Mouse (Mus musculus) forebrain, embryonic 11.5 days (tissue): ENCODE data around the gene Rtbdn. TPM values are rescaled to one million over a fixed set of nuclear protein-coding genes. Genes with fewer than 3 reads are reported as not detected.

Experiments
- ATAC-seq: fragments of 200-750 bp; cut with Nextera tagmentation; replicated peaks from 2 replicates; pipeline ENCODE4 v1.8.0; 2017; ENCODE audit warnings: moderate TSS enrichment; ENCODE audit not compliant: low FRiP score
- DNase-seq: peaks from one replicate; pipeline ENCODE4 v3.0.0-alpha.2; 2017; ENCODE audit warnings: low spot score
- H3K27ac ChIP-seq: fragments of 300-500 bp; sonication (generic); 2 replicates; pipeline ENCODE4 v1.5.1; 2014; ENCODE audit warnings: low read depth, low read length
- H3K27me3 ChIP-seq: fragments of 300-500 bp; sonication (generic); 2 replicates; pipeline ENCODE4 v1.6.1; 2014; ENCODE audit warnings: mild to moderate bottlenecking, low read length, mixed read lengths; ENCODE audit not compliant: control insufficient read depth, insufficient read depth
- H3K36me3 ChIP-seq: fragments of 300-500 bp; sonication (generic); 2 replicates; pipeline ENCODE4 v1.6.1; 2014; ENCODE audit warnings: mild to moderate bottlenecking, low read length, moderate library complexity, mixed read lengths; ENCODE audit not compliant: control insufficient read depth, insufficient read depth
- H3K4me1 ChIP-seq: fragments of 300-500 bp; sonication (generic); replicated peaks from 2 replicates; pipeline ENCODE4 v1.6.1; 2014; ENCODE audit warnings: low read length, mixed read lengths; ENCODE audit not compliant: control insufficient read depth, insufficient read depth
- H3K4me2 ChIP-seq: fragments of 300-500 bp; sonication (generic); 2 replicates; pipeline ENCODE4 v1.6.1; 2014; ENCODE audit warnings: low read depth, mild to moderate bottlenecking, low read length, moderate library complexity, mixed read lengths; ENCODE audit not compliant: severe bottlenecking
- H3K4me3 ChIP-seq: fragments of 300-500 bp; sonication (generic); 2 replicates; pipeline ENCODE4 v1.5.1; 2014; ENCODE audit warnings: low read depth, low read length
- H3K9ac ChIP-seq: fragments of 300-500 bp; sonication (generic); 2 replicates; pipeline ENCODE4 v1.6.1; 2014; ENCODE audit warnings: low read length
- H3K9me3 ChIP-seq: fragments of 300-500 bp; sonication (generic); 2 replicates; pipeline ENCODE4 v1.6.1; 2016; ENCODE audit warnings: low read length, mixed read lengths; ENCODE audit not compliant: control insufficient read depth
- WGBS: fragments of 180-500 bp; shearing (Covaris S2); extraction: QIAGEN DNeasy Blood & Tissue Kit; methylation state at CpG from one replicate; pipeline ENCODE4 v1.1.7; 2014; 5-methylcytosine and 5-hydroxymethylcytosine counted together
- polyA plus RNA-seq: library from polyadenylated mRNA; unstranded; fragments of >200 nt; fragmentation: Nextera tagmentation; extraction: Ambion mirVana; gene quantifications from 2 replicates; pipeline ENCODE4 v1.2.1, GENCODE M21; 2014

Rtbdn gene
- polyA plus RNA-seq, result 0.19 and 0.36 TPM in 2 replicates

DNA sequence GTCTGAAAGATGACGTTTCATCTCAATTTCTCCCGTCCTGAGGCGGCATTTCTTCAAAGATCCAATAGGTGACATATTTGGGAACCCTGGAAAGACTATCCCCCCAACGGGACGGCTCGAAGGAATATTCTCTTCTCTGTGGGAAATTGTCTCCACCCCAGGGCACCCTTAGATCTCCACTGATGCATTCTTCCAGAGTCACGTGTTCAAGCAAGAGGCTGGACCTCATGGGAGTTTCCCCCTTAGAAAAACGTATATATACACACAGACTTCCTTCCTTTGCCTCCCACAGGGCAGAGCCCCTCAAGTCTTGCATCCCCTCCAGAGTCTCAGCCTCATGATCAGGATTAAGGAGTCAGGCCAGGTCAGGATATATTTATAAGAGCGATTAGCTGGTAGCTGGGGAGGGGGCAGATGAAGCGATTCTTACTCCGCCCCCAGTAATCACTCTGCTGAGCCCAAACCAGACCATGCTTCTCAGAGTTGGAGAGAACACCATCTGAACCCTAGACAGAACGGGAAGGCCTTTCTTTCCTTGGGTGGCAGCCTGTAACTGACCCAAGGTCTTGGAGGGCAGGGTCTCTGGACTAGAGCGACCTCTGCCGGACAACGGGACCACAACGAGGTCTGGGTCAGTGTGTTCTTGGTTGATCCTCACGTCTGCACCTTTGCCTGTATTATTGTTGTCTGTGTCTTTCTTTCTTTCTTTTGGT lies at the start of gene Rtbdn:
TSS of gene Rtbdn (plus strand) at position 464 of the 713 bp plus-strand sequence.
- peaks cover 39% of the 10 kb centered on the region for H3K27me3 ChIP-seq
- H3K36me3 ChIP-seq, result no peaks in the 10 kb centered on the region
- no peaks in the 10 kb centered on the region for H3K9me3 ChIP-seq
- H3K4me2 ChIP-seq, result peak within 1 kb of the TSS; percentile 86
- peak within 1 kb of the TSS; percentile 57 for H3K9ac ChIP-seq
- H3K4me3 ChIP-seq, result peak within 1 kb of the TSS; percentile 57
- H3K27ac ChIP-seq, result no peak within 1 kb of the TSS
- no peak for ATAC-seq
- peak; percentile 71 for DNase-seq
- H3K4me1 ChIP-seq, result peaks cover 18% of the 10 kb centered on the region
- WGBS, result 7% methylated on average over 17 of the region's 17 CpGs

DNA sequence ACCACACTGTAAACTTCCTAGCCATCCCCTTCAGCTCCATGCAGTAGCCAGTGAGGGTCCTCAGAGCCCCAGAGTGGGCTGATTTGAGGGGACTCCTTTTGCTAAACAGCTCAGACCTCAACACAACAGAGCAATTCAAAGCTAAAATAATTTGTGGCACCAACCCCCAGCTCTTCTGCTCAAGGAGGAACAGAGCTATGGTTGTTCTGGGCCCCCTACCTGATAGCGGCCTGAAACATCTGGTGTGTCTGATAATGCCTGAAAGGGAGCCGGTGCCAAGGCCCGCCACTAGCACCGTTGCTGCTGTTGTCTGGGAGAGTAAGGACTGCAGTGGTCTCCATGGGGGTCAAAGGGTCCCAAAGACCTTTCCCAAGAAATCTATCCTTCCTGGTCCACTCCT lies 45.7 kb upstream of the Rtbdn start:
- Histone ChIP-seq H3K9ac (no peak overlapping the region), H3K9me3 (no peaks in the 10 kb centered on the region), H3K4me2 (no peak overlapping the region), H3K36me3 (no peaks in the 10 kb centered on the region), H3K4me1 (peaks cover 2% of the 10 kb centered on the region; the same call in 1 of the 2 replicates), H3K27ac (no peak overlapping the region), H3K27me3 (peaks cover 2% of the 10 kb centered on the region; the same call in 1 of the 2 replicates), H3K4me3 (no peak overlapping the region)
- WGBS, result 78% methylated on average over 4 of the region's 4 CpGs
- DNase-seq, result no peak
- no peak for ATAC-seq

DNA sequence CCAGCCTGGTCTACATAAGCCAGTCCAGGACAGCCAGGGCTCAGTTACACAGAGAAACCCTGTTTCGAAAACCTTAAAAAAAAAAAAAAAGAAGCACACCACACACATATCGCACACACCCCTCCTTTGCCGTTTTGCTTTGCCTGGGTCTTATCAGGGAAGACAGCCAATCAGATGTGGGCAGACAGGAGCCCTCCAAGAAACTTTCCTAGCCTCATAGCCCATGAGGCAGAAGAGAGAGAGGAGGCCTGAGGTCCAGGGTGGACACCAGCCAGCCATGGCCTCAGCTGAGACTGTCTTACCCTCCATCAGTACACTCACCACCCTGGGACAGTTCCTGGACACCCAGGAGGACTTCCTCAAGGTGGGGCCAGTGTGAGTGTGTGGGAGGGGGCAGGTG lies 45.0 kb upstream of the Rtbdn start, which contains the start of gene Klf1:
TSS of gene Klf1 (plus strand) at position 177 of the 400 bp plus-strand sequence.
- no peaks in the 10 kb centered on the region for H3K9me3 ChIP-seq
- no peak within 1 kb of the TSS; the same call in 1 of the 2 replicates for H3K27ac ChIP-seq
- H3K27me3 ChIP-seq, result peaks cover 2% of the 10 kb centered on the region; the same call in 1 of the 2 replicates

DNA sequence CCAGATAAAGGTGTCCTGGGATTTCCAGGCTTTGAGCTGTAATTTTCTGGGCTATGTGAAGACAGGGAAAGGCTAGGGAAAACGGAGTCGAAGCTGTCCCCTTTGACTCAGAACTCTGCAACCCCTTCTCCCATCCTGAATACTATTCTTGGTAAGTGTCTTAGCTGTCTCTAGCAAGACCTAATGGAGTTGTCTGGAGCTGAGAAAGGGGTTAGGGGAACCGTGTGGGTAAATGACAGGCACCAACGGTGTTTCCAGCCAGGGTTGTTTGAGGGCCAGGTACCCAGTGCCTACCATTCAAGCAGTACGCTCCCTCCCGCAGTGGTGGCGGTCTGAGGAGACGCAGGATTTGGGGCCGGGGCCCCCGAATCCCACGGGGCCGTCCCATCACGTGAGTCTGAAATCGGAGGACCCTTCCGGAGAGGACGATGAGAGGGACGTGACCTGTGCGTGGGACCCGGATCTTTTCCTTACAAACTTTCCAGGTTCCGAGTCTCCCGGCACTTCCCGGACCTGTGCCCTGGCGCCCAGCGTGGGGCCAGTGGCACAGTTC lies 44.3 kb upstream of the Rtbdn start:
- Histone ChIP-seq H3K9me3 (no peaks in the 10 kb centered on the region), H3K36me3 (no peaks in the 10 kb centered on the region), H3K27me3 (peaks cover 2% of the 10 kb centered on the region; the same call in 1 of the 2 replicates), H3K27ac (no peak overlapping the region; the same call in 1 of the 2 replicates), H3K4me2 (peak overlapping the region; percentile 97), H3K4me1 (peaks cover 2% of the 10 kb centered on the region; the same call in 1 of the 2 replicates), H3K9ac (peak overlapping the region; percentile 78), H3K4me3 (peak overlapping the region; percentile 55)
- 3% methylated on average over 24 of the region's 24 CpGs for WGBS
- no peak; the same call in 1 of the 2 replicates for ATAC-seq
- peak; percentile 70 for DNase-seq

More for the DNA sequence above, 45.0 kb upstream of the Rtbdn start, which contains the start of gene Klf1:
- peak within 1 kb of the TSS; percentile 55 for H3K4me3 ChIP-seq
- ATAC-seq (no peak), DNase-seq (no peak)
- H3K9ac ChIP-seq, result peak within 1 kb of the TSS; percentile 78
- WGBS, result 77% methylated on average over 3 of the region's 3 CpGs
- no peaks in the 10 kb centered on the region for H3K36me3 ChIP-seq
- H3K4me2 ChIP-seq, result peak within 1 kb of the TSS; percentile 97
- H3K4me1 ChIP-seq, result peaks cover 2% of the 10 kb centered on the region; the same call in 1 of the 2 replicates

DNA sequence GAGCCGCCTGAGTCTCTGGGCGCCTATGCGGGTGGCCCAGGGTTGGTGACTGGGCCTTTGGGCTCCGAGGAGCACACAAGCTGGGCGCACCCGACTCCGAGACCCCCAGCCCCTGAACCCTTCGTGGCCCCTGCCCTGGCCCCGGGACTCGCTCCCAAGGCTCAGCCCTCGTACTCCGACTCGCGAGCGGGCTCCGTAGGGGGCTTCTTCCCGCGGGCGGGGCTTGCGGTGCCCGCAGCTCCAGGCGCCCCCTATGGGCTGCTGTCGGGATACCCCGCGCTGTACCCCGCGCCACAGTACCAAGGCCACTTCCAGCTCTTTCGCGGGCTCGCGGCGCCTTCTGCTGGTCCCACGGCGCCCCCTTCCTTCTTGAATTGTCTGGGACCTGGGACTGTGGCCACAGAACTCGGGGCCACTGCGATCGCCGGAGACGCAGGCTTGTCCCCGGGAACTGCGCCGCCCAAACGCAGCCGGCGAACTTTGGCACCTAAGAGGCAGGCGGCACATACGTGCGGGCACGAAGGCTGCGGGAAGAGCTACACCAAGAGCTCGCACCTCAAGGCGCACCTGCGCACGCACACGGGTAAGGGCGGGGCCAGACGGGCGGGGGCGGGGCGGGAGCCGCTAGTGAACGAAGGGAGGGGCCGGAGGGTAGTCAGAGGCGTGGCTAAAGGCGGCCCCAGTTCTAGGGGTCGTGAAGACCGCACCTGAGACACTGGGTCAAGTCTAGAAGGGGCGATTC lies 43.7 kb upstream of the Rtbdn start:
- Histone ChIP-seq H3K4me3 (peak overlapping the region; percentile 55), H3K4me1 (peaks cover 2% of the 10 kb centered on the region; the same call in 1 of the 2 replicates), H3K9ac (peak overlapping the region; percentile 78), H3K4me2 (peak overlapping the region; percentile 97), H3K36me3 (no peaks in the 10 kb centered on the region), H3K27me3 (peaks cover 2% of the 10 kb centered on the region; the same call in 1 of the 2 replicates), H3K27ac (peak overlapping the region; percentile 41; the same call in 1 of the 2 replicates), H3K9me3 (no peaks in the 10 kb centered on the region)
- under 1% methylated on average over 68 of the region's 68 CpGs for whole genome bisulfite sequencing
- DNase-seq (peak; percentile 97), ATAC-seq (peak; percentile 92)

DNA sequence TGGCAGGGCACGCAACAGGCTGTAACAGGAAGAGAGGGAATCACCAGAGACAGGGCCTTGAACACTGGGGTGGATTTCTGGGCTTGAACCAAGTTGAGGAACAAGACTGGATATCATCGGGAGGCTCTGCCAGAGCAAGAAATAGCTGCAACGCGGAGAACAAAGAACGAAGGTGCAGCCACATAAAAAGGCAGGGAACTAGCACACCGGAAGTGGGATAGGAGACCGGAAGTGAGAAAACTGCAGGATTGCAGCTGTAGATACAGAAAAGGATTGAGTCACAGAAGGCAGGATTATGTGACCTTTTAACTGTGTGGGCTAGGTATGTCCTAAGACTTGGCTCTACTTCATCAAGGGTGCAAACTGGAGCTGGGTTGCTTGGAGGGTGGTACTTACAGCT lies 42.4 kb upstream of the Rtbdn start:
- H3K27ac ChIP-seq, result no peak overlapping the region
- H3K9me3 ChIP-seq, result no peaks in the 10 kb centered on the region
- peaks cover 2% of the 10 kb centered on the region; the same call in 1 of the 2 replicates for H3K4me1 ChIP-seq
- H3K36me3 ChIP-seq, result no peaks in the 10 kb centered on the region
- DNase-seq, result no peak
- H3K27me3 ChIP-seq, result peaks cover 3% of the 10 kb centered on the region; the same call in 1 of the 2 replicates
- no peak overlapping the region for H3K4me3 ChIP-seq
- WGBS, result 88% methylated on average over 7 of the region's 7 CpGs
- 0 out of 2 replicates have a peak overlapping the region, but pooled peaks have one; percentile 8 for H3K4me2 ChIP-seq
- no peak for ATAC-seq
- no peak overlapping the region for H3K9ac ChIP-seq

DNA sequence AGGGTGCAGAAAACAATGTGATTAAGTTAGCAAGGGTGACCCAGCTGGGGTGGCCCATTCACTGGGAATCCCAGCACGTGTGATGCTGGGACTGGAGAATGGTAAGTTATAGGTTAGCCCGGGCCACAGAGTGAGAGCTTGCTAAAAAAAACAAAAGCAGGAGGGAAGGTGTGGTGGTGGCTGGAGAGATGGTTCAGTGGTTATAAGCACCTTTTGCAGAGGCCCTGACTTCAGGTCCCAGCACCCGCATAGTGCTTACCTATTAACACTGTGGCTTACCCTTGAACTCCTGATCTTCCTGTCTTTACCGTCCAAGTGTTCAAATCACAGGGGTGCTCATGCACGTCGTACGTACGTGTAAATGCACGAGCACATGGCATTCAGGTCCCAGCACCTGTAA lies 39.8 kb upstream of the Rtbdn start:
- Histone ChIP-seq H3K4me2 (no peak overlapping the region), H3K4me1 (peaks cover 2% of the 10 kb centered on the region; the same call in 1 of the 2 replicates), H3K27ac (no peak overlapping the region), H3K4me3 (no peak overlapping the region), H3K9ac (no peak overlapping the region), H3K36me3 (no peaks in the 10 kb centered on the region), H3K27me3 (peaks cover 14% of the 10 kb centered on the region), H3K9me3 (no peaks in the 10 kb centered on the region)
- ATAC-seq (no peak), DNase-seq (no peak)
- 88% methylated on average over 9 of the region's 9 CpGs for WGBS

DNA sequence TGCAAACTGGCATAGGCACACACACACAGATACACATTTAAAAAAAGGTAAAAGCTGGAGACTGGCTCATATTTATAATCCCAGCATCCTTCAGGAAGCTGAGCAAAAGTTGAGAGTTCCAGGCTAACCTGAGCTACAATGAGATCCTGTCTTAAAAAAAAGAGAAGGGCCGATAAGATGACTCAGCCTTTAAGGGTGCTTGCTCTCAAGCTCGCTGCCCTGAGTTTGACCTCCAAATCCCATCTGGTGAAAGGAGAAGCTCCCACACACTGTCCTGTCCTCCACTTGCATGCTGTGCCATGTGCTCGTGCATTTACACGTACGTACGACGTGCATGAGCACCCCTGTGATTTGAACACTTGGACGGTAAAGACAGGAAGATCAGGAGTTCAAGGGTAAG lies 39.3 kb upstream of the Rtbdn start:
- H3K4me3 ChIP-seq, result no peak overlapping the region
- H3K36me3 ChIP-seq, result no peaks in the 10 kb centered on the region
- peaks cover 2% of the 10 kb centered on the region; the same call in 1 of the 2 replicates for H3K4me1 ChIP-seq
- peaks cover 19% of the 10 kb centered on the region for H3K27me3 ChIP-seq
- H3K27ac ChIP-seq, result no peak overlapping the region
- H3K9ac ChIP-seq, result no peak overlapping the region
- no peak for ATAC-seq
- no peaks in the 10 kb centered on the region for H3K9me3 ChIP-seq
- DNase-seq, result no peak
- 83% methylated on average over 8 of the region's 8 CpGs for WGBS
- H3K4me2 ChIP-seq, result no peak overlapping the region
